Mouse (Mus musculus): ENCODE data around the gene Smad3. TPM values are rescaled to one million over a fixed set of nuclear protein-coding genes. Genes with fewer than 3 reads are reported as not detected.

Gene Smad3
- total and polyA plus RNA-seq, 3 experiments = 7.5 to 10.2 TPM; not detected in 1

- Histone ChIP-seq H3K4me3 (ENCODE audit: control insufficient read depth in 1 of 2, insufficient read depth in 1 of 2, low read depth in 2 of 2, low read length in 2 of 2) (peak overlapping the region in 1 of 2 experiments; percentile 5; a peak in 2 of 4 replicates), H3K9me3 (replicated peaks; ENCODE audit: insufficient read depth, low read length) (no peaks in the 10 kb centered on the region), H3K27ac (ENCODE audit: control insufficient read depth, low read depth, low read length) (peak overlapping the region; percentile 15; the same call in 1 of the 2 replicates), H3K79me2 (ENCODE audit: control insufficient read depth, insufficient read depth, low read length, poor library complexity) (no peaks in the 10 kb centered on the region), H3K9ac (ENCODE audit: control insufficient read depth, low read depth, low read length, poor library complexity, severe bottlenecking) (peak overlapping the region; percentile 15), H3K27me3 (ENCODE audit: control insufficient read depth in 1 of 2, insufficient read depth in 2 of 2, low read length in 2 of 2) (no peaks in the 10 kb centered on the region), H3K4me1 (ENCODE audit: control insufficient read depth in 1 of 2, insufficient read depth in 2 of 2, low read length in 2 of 2) (peaks cover 23 to 43% of the 10 kb centered on the region in 2 experiments), H3K36me3 (ENCODE audit: control insufficient read depth in 1 of 2, insufficient read depth in 2 of 2, low read length in 2 of 2) (peaks cover 0 to 31% of the 10 kb centered on the region in 2 experiments; a peak in 2 of 4 replicates)
- TF ChIP-seq USF2 (IDR thresholded peaks at IDR 0.05; ENCODE audit: borderline replicate concordance in 1 of 2, insufficient read depth in 1 of 2, low read depth in 1 of 2, low read length in 2 of 2) (no peak), KAT2A (conservative IDR thresholded peaks at IDR 0.05; ENCODE audit: low read depth, low read length) (no peak), MAX (IDR thresholded peaks at IDR 0.05; ENCODE audit: low read length) (0 out of 2 replicates have a peak, but pooled peaks have one; percentile 12)
- peak; percentile 60 for DNase-seq (ENCODE audit: low read depth, low spot score)
These were observed 33.5 kb upstream of the Smad3 start for GRCm38 (mm10) chr9:63791275-63791674.

GRCm38 (mm10) chr9:63790222-63790621, 32.4 kb upstream of the Smad3 start:
- H3K27me3 ChIP-seq (ENCODE audit: control insufficient read depth in 1 of 2, insufficient read depth in 2 of 2, low read length in 2 of 2) = no peaks in the 10 kb centered on the region
- no peak overlapping the region for H3K4me3 ChIP-seq (ENCODE audit: control insufficient read depth in 1 of 2, insufficient read depth in 1 of 2, low read depth in 2 of 2, low read length in 2 of 2)
- TF ChIP-seq ZKSCAN1 (IDR thresholded peaks at IDR 0.05; ENCODE audit: low read depth, low read length) = no peak
- 0 out of 4 replicates have a peak, but pooled peaks of 1 of the 2 experiments have one; percentile 12 for TF ChIP-seq EP300 (IDR thresholded peaks at IDR 0.05; ENCODE audit: low read depth in 1 of 2, low read length in 2 of 2)
- no peak for TF ChIP-seq GABPA (IDR thresholded peaks at IDR 0.05; ENCODE audit: low read depth, low read length)
- H3K79me2 ChIP-seq (ENCODE audit: control insufficient read depth, insufficient read depth, low read length, poor library complexity) = no peaks in the 10 kb centered on the region
- no peak overlapping the region for H3K9ac ChIP-seq (ENCODE audit: control insufficient read depth, low read depth, low read length, poor library complexity, severe bottlenecking)
- H3K27ac ChIP-seq (ENCODE audit: control insufficient read depth, low read depth, low read length) = no peak overlapping the region
- H3K4me1 ChIP-seq (ENCODE audit: control insufficient read depth in 1 of 2, insufficient read depth in 2 of 2, low read length in 2 of 2) = peaks cover 26 to 53% of the 10 kb centered on the region in 2 experiments
- H3K9me3 ChIP-seq (replicated peaks; ENCODE audit: insufficient read depth, low read length) = no peaks in the 10 kb centered on the region
- DNase-seq (ENCODE audit: low read depth, low spot score) = no peak
- peaks cover 0 to 38% of the 10 kb centered on the region in 2 experiments; a peak in 2 of 4 replicates for H3K36me3 ChIP-seq (ENCODE audit: control insufficient read depth in 1 of 2, insufficient read depth in 2 of 2, low read length in 2 of 2)

GRCm38 (mm10) chr9:63789386-63789785, 31.6 kb upstream of the Smad3 start:
- Histone ChIP-seq H3K79me2 (ENCODE audit: control insufficient read depth, insufficient read depth, low read length, poor library complexity) (no peaks in the 10 kb centered on the region), H3K9me3 (replicated peaks; ENCODE audit: insufficient read depth, low read length) (no peaks in the 10 kb centered on the region), H3K4me1 (ENCODE audit: control insufficient read depth in 1 of 2, insufficient read depth in 2 of 2, low read length in 2 of 2) (peaks cover 30 to 59% of the 10 kb centered on the region in 2 experiments), H3K4me3 (ENCODE audit: control insufficient read depth in 1 of 2, insufficient read depth in 1 of 2, low read depth in 2 of 2, low read length in 2 of 2) (no peak overlapping the region), H3K36me3 (ENCODE audit: control insufficient read depth in 1 of 2, insufficient read depth in 2 of 2, low read length in 2 of 2) (peaks cover 0 to 43% of the 10 kb centered on the region in 2 experiments; a peak in 2 of 4 replicates), H3K27ac (ENCODE audit: control insufficient read depth, low read depth, low read length) (no peak overlapping the region), H3K27me3 (ENCODE audit: control insufficient read depth in 1 of 2, insufficient read depth in 2 of 2, low read length in 2 of 2) (no peaks in the 10 kb centered on the region), H3K9ac (ENCODE audit: control insufficient read depth, low read depth, low read length, poor library complexity, severe bottlenecking) (no peak overlapping the region)
- TF ChIP-seq JUND (IDR thresholded peaks at IDR 0.05; ENCODE audit: low read depth, low read length) = no peak
- no peak for TF ChIP-seq E2F4 (IDR thresholded peaks at IDR 0.05; ENCODE audit: borderline replicate concordance, low read depth, low read length)
- no peak for TF ChIP-seq MYC (IDR thresholded peaks at IDR 0.05; ENCODE audit: low read depth, low read length)
- TF ChIP-seq MAFK (IDR thresholded peaks at IDR 0.05; ENCODE audit: borderline replicate concordance, low read depth, low read length) = no peak
- TF ChIP-seq SMC3 (IDR thresholded peaks at IDR 0.05; ENCODE audit: low read depth, low read length) = no peak
- no peak for TF ChIP-seq ZKSCAN1 (IDR thresholded peaks at IDR 0.05; ENCODE audit: low read depth, low read length)
- no peak for TF ChIP-seq POLR2AphosphoS2 (IDR thresholded peaks at IDR 0.05; ENCODE audit: low read length)
- no peak for TF ChIP-seq MAZ (IDR thresholded peaks at IDR 0.05; ENCODE audit: low read depth, low read length)
- no peak for TF ChIP-seq POLR2AphosphoS5 (IDR thresholded peaks at IDR 0.05; ENCODE audit: borderline replicate concordance, low read depth, low read length)
- no peak for TF ChIP-seq GATA1 (IDR thresholded peaks at IDR 0.05; ENCODE audit: low read depth, low read length)
- no peak for TF ChIP-seq ZNF384 (IDR thresholded peaks at IDR 0.05; ENCODE audit: low read depth, low read length)
- TF ChIP-seq NELFE (IDR thresholded peaks at IDR 0.05; ENCODE audit: low read depth, low read length) = no peak
- no peak for TF ChIP-seq GABPA (IDR thresholded peaks at IDR 0.05; ENCODE audit: low read depth, low read length)
- no peak for TF ChIP-seq MEF2A (IDR thresholded peaks at IDR 0.05; ENCODE audit: extremely low read depth, insufficient replicate concordance, low read depth, low read length, poor library complexity, severe bottlenecking)
- TF ChIP-seq KAT2A (conservative IDR thresholded peaks at IDR 0.05; ENCODE audit: low read depth, low read length) = no peak
- no peak for DNase-seq (ENCODE audit: low read depth, low spot score)
